Mouse (Mus musculus) kidney, adult 2 months (tissue): ENCODE results near the gene Ttc1.
A peak's percentile ranks its signal among the peaks of the same experiment; 100 is the strongest.

Source experiments
- CTCF ChIP-seq: fragments of 200-500 bp; conservative IDR thresholded peaks from 2 replicates; pipeline ENCODE4 v1.5.1; 2011; ENCODE audit warnings: low read depth, mild to moderate bottlenecking, control low read depth, low read length, moderate library complexity, mixed read lengths; ENCODE audit not compliant: insufficient read depth, insufficient read length
- POLR2A ChIP-seq: fragments of 200-500 bp; IDR thresholded peaks from one replicate; pipeline ENCODE4 v1.6.1; 2011; ENCODE audit warnings: low read depth, low read length, control low read depth

DNA sequence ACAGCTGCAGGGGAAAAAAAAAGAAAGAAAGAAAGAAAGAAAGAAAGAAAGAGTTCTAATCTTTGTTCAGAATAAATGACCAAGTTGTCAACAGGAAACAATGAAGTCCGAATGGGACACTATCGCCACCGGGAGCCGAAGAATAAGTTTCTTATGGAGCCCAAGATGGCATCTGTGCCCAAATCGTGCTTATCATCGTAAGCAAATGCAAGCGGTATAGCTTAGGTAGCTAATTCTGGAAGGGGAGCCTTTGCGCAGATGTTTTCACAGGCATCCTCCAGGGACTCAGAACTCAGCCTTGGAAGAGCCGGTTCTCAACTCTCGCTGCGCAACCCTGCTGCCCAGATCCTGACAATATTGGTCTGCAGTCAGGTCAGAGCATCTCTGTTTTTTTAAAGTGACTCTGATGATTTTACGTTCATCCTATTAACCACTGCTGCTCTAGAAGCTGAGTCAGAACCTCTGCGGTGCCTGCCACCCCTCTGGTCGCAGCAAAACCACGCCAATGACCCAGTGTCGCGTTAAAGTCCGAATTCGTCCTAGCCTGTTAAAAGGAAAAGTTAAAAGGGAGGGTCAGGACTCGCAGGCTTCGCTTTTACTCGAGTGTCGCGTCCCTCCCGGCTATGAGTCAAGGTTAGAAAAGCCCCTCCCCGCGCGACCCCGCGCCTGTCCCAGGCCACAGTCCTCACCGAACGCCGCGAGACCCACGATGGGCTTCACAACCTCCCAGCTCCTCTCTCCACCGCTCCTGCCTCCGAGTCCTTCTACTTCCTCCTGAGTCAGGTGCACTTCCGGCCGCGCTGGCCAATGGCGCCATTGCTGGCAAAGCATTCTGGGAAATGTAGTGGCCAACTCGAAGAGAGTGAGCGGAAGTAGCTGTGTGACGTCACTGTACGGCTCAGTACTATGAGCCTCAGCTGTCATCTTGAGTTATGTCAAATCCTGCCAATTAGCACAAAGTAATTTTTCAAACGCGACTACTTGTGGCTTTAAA, at the start of gene Ttc1:
- no peak for TF ChIP-seq CTCF
- peak; percentile 93 for TF ChIP-seq POLR2A
